Mouse (Mus musculus) spleen, postnatal 36 days (tissue): Measurements from ENCODE around the gene Trpm3.

Source experiments
- DNase-seq, 2 experiments: peaks; one replicate each; pipeline ENCODE4 v3.0.0; 2022; ENCODE audit warnings: low spot score in 2 of 2, mixed read lengths in 1 of 2

Gene Trpm3

DNA sequence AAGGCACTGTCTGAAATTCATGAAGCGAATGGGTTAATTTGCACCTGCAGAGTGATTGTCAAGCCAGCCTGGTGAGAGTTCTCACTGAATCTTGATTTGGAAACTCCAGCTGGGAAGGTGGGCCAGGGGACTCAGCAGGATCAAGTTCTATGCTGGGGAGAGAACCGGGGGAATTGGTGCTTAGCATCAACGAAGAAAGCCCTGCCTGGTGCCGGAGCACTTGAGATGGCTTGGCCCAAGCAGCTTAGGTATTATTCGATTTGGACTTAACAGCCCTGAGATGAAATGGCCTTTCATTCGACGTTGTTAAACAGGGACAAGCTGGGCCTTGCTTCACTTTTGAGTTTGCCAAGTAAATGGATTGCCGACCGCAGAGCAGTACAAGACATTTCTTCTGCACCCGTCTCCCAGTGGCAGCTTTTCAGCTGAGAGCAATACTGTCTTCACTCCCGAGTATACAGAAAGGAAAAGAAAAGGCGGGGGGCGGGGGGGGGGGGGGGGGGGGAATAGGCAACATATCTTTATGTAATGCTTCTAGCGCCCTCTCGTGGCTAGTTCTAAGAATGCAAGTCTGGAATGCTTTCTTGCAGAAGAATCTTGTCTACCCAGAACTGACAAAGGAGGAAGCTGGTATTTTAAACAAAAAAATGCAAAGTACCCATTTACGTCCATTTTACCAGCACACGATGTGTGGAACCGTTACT is 165.3 kb downstream of the Trpm3 start:
- peak; percentile 41 to 64 for DNase-seq

DNA sequence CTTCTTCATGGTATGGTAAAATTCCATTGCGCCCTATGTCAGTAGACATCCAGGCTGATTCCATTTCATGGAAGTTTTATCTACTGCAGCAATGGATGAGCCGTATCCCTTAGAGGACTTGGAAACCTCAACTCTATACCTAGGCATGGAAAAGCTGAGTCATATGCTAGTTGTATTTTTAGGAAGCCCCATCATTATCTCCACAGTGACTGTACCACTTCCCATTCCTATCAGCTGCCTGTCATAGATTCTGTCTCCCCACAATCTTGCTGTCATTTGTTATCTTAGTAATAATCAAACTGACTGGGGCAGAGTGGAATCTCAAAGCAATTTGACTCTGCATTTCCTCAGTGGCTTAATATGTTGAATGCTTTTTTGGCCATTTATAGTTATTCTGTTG is 169.2 kb downstream of the Trpm3 start:
- DNase-seq = no peak

DNA sequence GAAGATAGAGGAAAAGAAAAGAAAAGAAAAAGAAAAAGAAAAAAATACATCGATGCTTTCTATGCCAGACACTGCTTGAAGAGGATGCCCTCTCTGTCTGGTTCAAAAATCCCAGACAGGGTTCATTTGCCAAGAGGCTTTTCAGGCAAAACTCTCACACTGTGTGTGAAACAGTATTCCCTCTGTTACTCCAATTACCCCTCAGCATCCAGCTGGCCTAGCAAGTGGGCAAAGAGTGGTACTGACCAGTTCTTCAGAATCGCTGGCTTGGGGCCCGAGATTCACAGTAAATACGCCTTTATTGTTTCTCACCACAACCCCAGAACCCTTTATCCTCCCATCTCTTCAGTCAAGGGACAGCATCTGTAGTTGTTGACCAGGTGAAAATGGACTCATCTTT is 178.5 kb downstream of the Trpm3 start:
- no peak for DNase-seq

DNA sequence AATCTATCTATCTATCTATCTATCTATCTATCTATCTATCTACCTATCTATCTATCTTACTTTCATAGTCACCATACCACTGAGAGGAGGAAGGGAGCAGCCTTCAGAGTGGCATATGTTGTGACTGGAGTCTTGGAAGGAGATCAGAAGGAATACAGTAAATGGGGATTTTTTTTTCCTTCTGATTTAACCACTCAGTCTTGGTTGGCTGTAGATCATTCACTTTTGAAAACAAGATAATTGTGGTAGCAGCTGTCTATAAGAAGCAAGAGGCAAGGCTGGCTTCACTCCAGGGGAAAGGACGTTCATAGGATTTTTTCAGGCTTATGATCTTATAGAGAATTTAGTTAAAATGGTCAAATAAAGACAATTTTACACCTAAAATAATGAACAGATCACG is 188.0 kb downstream of the Trpm3 start:
- DNase-seq = no peak

DNA sequence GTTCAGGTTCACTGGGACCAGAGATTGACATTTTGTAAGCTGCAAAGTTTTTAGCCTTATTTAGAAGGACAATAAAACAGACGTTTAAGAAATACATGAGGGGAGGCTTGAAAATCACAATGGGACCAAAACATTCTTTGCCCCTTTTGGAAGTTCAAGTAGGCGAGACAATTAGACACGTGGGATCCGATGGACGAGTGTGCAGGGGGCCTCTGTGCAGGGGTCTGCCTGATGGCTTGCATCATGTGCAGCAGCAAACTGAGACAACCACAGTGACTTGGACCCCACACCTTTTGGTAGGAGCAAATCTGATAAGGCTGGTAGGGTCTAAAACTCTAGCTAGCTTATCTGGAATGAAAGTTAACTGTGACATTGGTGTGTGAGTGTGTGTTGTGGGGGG is 188.4 kb downstream of the Trpm3 start:
- no peak for DNase-seq

DNA sequence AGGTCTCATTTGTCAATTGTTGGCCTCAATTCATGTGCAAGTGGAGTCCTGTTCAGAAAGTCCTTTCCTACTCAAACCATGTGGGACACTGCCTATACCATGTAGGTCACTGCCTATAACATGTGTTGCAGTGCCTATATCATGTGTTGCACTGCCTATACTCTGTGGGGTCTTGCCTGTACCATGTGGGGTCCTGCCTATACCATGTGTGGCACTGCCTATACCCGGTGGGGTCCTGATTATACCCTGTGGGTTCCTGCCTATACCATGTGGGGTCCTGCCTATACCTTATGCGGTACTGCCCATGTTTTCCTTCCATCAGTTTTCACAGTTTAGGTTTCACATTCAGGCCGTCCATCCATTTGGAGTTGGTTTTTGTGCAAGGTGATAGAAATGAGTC is 197.4 kb downstream of the Trpm3 start:
- DNase-seq = no peak

DNA sequence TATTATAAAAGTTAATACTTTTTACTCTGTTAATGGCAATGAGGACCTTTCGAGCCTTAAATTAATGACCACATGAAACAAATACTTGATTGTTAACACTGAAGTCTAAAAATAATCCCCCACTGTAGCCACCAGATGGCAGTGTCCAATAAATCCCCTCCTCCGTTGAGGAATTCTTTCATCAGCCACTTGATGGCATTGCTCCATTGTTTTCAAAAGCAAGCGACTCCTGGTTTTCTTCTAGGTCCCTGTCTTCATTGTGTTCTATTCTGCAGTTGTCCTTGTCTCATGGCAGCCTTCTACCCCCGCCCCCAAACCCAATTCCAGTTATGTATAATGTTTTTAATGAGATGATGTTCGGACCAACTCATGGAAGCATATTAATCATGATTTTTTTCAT is 198.6 kb downstream of the Trpm3 start:
- DNase-seq = no peak

DNA sequence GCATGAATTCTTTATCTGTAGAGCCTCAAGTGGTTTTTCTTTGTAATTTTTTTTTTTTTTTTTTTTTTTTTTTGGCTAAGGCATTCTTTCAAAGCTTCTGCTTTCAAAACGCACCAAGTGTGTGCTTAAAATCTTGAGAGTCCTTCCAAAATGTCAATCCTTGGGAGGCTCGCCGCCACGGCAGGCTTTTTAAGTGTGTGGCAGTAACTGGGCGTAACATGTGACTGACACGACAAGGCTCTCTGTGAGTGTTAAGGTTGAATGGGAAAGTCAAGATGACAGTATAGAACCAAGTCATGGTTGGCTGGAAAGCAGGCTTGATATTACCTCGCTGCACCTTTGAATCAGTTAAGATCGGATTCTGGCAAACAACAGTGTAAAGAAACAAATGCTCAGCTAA is 200.1 kb downstream of the Trpm3 start:
- no peak for DNase-seq

DNA sequence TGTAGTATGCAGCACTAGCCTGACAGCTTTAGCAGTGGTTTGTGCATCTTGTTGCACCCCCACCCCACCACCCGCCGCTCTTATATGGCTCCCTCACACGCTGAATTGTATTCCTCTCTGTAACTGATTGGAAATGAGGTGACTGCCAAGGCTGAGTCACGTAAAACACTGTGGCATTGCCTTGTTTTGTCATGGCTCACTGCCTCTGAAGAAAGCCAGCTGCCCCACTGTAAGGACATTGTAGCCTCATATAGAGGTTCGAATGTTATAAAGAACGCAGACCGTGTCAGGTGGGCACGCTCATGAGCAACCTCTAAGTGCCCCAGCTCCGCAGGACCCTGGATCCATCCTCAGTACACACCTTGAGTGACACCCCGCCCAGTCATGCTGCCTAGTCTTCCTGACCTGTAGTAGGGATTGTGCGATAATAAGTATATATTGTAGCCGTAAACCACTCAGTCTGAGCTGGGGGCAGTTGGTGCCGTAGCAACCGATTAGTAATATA is 215.2 kb downstream of the Trpm3 start:
- DNase-seq = no peak

DNA sequence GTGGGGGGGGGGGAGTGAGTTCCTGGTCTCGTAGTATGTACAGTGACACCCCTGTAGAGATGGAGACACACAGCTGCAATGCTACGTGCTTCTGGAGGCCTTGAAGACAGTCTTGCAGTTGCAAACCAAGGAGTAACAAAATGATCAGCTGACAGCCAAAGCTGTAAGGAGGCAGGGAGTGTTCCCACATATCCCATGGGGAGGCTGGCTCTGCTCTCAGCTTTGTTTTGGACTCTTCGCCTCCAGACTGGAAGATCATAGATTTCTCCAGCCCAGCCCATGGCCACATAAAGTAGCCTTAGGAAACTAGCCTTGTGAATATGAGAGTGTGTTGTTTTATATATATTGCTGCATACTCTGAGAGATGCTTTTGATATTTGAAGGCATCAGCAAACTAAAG is 248.0 kb downstream of the Trpm3 start:
- DNase-seq = no peak

DNA sequence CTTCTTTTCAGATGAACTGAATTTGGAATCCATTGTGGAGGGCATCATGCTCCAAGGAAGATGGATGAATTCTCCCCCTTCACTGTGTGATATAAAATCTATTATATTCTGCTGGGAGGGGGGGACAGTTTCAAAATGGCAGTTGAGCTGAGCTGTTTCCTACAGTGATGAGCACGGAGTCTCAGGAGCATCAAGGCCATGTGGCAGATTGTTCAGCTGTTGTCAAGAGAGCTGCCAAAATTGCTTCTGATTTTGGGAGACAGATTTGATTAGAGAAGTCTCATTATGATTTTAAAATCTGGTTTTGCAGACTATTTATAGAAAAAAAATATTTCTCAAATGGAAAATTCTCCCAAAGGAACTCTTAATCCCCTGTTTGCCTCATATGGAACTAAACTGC is 255.9 kb downstream of the Trpm3 start:
- no peak for DNase-seq

DNA sequence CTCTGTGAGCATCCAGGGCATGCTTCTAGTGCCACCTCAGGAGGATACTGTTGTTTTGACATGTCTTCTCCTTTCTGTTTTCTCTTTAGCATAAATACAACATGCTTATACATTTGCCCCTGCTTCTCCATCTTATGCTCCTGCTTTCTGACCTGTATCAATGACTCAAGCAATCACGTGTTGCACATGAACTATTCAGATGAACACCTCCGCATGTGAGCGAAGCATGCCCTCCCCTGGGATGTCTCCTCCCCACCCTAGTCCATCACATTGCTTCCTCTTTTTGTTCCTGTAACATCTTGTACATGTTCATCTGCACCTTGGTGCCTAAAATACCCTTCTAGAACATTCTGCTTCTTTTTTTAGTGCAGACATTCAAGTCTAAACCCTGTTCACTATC is 265.2 kb downstream of the Trpm3 start:
- no peak for DNase-seq

DNA sequence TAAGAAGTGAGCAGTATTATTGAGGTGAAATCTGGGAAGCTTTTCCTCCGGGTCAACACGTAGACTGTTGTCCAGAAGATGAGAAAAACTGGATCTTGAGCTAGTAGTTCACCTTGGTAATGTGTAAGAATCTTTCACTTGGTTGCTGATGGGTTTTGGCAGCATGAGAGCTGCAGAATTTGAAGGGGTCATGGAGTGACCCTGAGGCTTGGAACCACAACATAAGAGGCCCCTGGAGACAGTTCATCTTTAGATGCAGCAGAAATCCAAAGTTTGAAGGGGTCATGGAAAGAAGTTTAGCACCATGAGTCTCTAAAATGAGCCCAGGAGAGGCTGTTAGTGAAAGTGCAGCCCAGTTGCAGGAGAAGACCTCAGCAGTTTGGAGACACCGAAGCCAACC is 279.4 kb downstream of the Trpm3 start:
- DNase-seq = no peak

DNA sequence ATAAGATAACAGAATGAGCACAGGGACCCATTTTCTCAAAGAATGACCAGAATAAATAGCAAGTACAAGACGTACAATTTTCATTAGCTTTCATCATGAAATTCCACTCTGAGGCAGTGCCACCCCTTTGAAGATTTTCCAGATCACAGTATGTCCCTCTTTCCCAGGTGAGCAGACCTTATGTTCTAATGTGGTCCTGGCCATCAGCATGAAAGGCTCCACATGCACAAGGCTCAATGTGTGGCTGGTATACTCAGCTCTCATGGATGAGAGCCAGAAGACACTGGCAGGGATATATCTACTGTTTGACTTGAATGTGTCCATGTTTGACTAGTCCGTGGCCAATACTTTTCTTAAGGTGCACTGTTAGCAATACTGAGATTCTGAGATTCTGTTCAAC is 298.4 kb downstream of the Trpm3 start:
- no peak for DNase-seq

DNA sequence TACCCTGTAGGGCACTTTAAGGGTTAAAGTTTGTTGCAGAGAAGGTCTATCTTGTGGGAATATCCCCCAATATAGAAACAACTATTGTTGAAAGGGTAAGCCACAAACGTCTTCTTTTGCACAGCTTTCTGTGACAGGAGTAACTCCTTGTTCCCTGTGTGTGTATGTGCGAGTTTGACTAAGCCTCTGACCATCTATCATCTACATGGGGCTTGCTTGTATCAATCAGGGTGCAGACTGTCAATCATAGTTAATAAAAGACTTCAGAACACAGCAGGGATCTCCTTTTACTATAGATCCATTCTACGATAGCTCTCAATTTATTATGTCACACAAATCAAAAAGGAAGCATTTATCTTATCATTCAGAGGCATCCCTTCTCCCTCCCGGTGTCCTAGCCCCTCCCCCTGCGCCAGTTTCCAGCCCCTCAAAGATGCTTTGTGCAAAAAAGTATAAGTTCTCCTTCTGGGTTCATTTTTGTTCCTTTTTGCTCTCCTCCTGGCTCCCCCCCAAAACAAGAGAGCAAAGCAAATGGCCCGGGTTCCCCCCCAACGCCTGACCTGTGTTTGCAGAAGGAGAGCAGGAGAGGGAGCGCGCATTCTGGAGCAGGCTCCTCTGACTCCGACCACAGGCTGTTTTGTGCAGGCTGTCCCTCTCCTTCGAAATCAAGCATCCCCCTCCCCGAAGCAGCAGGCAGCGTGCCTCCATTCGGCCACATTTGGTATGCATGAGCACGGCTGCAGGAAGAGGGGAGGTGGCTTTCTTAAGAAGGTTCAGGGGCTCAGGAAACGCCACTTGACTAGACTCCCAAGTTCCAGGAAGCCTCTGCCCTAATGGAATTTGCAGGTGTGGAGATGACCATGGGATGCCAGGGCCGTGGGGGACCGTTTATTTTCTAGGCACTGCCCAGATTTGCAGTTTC is 308.8 kb downstream of the Trpm3 start:
- no peak for DNase-seq

DNA sequence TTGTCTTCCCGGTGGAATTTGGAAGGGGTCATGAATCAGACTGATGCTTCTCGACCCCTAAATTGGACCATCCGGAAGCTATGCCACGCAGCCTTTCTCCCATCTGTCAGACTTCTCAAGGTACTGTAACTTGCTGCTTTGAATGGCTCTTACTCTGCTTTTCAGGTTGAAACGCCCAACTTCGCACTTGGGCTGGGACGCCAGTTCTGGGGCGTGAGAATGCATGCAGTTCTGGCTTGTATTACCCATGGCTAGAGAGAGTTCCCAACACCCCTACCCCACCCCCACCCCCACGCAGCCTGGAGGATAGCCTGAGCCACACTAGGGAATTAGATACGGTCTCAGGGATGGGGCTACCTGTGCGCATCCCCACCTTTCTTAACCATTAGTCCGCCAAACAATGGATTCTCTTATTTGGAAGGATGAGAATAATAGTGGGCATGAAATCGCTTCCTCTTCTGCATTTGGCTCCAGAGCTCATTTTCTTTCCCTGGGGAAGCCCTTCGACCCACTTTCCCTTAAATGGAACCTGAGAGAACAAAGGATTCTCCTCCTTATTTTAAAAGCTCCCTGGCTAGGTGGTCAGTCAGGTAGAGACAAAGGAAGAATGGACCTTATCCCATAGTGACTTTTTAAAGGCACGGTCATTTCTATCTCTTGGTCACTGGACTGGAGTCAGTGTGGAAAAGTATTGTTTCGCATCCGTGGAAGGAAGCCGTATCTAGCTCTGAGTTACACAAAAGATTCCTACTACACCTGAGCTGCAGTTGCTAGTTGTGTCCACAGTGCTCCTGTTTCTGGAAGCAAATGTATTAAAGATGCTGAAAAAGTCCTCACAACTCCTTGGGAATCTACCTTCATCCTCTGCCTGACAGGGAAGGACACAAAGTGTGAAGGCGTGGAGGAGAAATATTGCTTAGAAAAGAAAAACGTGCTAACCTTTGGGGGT is 309.8 kb downstream of the Trpm3 start:
- DNase-seq = no peak

DNA sequence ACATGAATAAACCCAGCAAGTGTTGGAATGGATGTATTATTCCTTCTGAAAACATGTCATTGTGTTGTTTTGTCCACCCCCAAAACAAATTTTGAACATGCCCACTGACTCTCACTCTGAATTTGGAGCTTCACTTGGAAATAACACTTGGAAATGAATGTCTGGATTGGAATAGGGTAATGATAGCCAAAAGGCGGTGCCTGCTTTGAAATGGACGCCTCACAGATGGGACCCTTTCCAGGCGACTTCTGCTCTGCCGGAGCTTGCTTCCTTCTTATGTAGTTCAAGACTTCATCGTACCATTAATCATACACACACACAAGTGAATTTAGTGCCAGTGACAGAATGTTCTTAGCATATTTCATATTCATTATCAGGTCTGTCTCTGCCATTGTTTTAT is 312.4 kb downstream of the Trpm3 start:
- no peak for DNase-seq

DNA sequence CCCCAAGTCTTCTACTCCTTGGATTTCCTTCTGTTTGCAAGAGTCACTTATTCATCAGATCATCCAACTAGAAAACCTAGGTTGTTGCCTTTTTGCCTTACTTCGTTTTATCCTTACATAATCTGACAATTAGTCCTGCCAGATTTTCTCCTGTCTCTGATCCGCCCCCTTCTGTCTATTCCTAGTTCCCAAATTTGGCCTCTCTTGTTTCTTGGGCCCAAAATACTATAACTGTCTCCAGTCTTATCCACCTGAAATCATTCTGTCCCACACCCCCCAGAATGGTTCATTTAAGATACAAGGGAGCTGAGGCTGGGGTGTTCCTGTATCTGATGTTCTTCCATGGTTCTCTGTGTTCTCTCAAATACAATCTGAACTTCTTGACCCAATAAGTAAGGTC is 318.1 kb downstream of the Trpm3 start:
- DNase-seq = no peak

DNA sequence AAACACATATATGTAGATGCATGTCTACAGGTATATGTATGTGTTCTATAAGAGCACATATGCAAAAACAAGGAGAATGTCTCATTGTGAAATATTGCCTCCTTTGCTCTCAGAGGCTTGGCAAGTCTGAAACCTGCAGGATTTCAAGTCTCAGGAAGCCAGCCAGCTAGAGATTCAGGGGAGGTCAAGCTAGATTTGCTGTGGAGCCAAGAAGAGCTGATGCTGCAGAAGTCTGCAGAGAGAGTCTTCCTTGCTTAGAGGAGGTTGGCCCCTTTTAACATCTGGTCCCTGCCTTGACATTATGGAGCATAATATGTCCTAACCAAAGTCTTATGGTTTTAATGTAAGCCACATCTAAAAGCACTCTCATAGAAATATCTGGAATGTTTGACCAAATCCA is 323.2 kb downstream of the Trpm3 start:
- DNase-seq = no peak

DNA sequence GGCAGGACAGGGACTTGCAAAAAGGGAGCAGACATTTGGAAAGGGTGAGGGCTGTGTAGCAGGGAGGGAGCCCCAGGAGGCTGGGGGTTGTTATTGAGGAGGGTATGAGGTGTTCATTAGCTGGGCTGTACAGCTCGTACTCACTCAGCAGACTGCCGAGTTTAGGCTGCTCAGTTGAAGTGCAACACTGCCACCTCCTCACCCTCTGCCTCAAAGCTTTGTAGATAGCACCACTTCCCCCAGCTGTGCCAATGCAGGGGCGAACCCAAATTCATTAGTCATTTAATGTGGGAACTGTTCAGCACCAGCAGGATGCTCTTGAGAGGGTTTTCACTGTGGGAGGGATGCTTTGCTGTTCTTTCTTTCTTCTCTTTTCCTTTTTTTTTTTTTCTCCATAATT is 324.7 kb downstream of the Trpm3 start:
- DNase-seq = no peak

DNA sequence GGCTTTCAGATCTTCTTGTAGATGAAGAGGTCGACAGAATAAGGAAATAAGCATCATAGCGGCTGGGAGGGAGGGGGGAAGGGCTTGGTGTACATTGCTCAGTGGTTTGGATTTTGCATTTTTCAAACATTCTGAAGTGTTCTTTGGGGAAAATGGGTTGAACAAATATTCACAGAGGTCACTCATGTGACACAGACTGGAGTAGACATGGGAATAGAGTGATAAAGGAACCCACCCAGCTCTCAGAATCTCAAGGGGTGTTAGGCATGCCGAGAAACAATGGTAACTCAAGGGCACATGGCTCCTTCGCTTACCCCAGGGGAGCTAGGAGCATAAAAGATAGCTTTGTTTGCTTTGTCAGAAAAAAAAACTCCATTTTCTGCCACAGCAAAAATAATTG is 330.8 kb downstream of the Trpm3 start:
- DNase-seq = no peak
